8 mouse cellular contexts compared by ENCODE assay signal in genomic region chr13:103919234-103919955, GRCm38 (mm10). TPM values are rescaled to one million over a fixed set of nuclear protein-coding genes. Genes with fewer than 3 reads are reported as not detected.
DNase-seq lines count a peak whose midpoint lies in the region; ATAC-seq and TF ChIP-seq lines count a peak whose summit lies in the region.

No protein-coding gene starts in this region.

- H3K27ac ChIP-seq in bone marrow macrophage, adult 2 months (ENCODE audit: insufficient read depth, low read depth, low read length): peak overlapping the region; percentile 99
- peak overlapping the region; percentile 100 for H3K27ac ChIP-seq in forebrain, embryonic 10.5 days
- H3K27ac ChIP-seq in hindbrain, embryonic 11.5 days (ENCODE audit: low read depth, low read length): peak overlapping the region; percentile 100
- peak overlapping the region; percentile 100 for H3K27ac ChIP-seq in limb, embryonic 11.5 days (replicated peaks; ENCODE audit: low read depth, low read length)
- peak overlapping the region; percentile 100 for H3K27ac ChIP-seq in midbrain, embryonic 11.5 days (ENCODE audit: low read depth, low read length)
- H3K27ac ChIP-seq in stomach, embryonic 15.5 days: peak overlapping the region; percentile 100

- H3K27me3 ChIP-seq in forebrain, embryonic 10.5 days (ENCODE audit: poor library complexity, severe bottlenecking): peaks cover 21% of the 10 kb centered on the region
- no peaks in the 10 kb centered on the region for H3K27me3 ChIP-seq in hindbrain, embryonic 11.5 days (ENCODE audit: control insufficient read depth, insufficient read depth, low read length)
- no peaks in the 10 kb centered on the region for H3K27me3 ChIP-seq in limb, embryonic 11.5 days (ENCODE audit: control insufficient read depth, insufficient read depth, low read length)
- H3K27me3 ChIP-seq in midbrain, embryonic 11.5 days (ENCODE audit: control insufficient read depth, insufficient read depth, low read length): no peaks in the 10 kb centered on the region
- no peaks in the 10 kb centered on the region for H3K27me3 ChIP-seq in stomach, embryonic 15.5 days (replicated peaks)

- WGBS in forebrain, embryonic 10.5 days: under 1% methylated on average over 32 of the region's 32 CpGs
- under 1% methylated on average over 32 of the region's 32 CpGs for WGBS in hindbrain, embryonic 11.5 days
- WGBS in limb, embryonic 11.5 days: under 1% methylated on average over 32 of the region's 32 CpGs
- under 1% methylated on average over 32 of the region's 32 CpGs for WGBS in midbrain, embryonic 11.5 days
- WGBS in stomach, embryonic 15.5 days: under 1% methylated on average over 32 of the region's 32 CpGs

- H3K4me3 ChIP-seq in bone marrow macrophage, adult 2 months (ENCODE audit: insufficient read depth, low read length): peak overlapping the region; percentile 88
- H3K4me3 ChIP-seq in forebrain, embryonic 10.5 days: peak overlapping the region; percentile 93
- peak overlapping the region; percentile 90 for H3K4me3 ChIP-seq in hindbrain, embryonic 11.5 days (ENCODE audit: low read depth, low read length)
- peak overlapping the region; percentile 90 for H3K4me3 ChIP-seq in limb, embryonic 11.5 days (ENCODE audit: low read depth, low read length)
- peak overlapping the region; percentile 94 for H3K4me3 ChIP-seq in midbrain, embryonic 11.5 days (ENCODE audit: low read depth, low read length)
- peak overlapping the region; percentile 86 for H3K4me3 ChIP-seq in stomach, embryonic 15.5 days (replicated peaks)

- H3K4me1 ChIP-seq in bone marrow macrophage, adult 2 months (ENCODE audit: control insufficient read depth, insufficient read depth, low read length): peaks cover 29% of the 10 kb centered on the region
- peaks cover 44% of the 10 kb centered on the region for H3K4me1 ChIP-seq in forebrain, embryonic 10.5 days
- H3K4me1 ChIP-seq in hindbrain, embryonic 11.5 days (replicated peaks; ENCODE audit: control insufficient read depth, insufficient read depth, low read length): peaks cover 2% of the 10 kb centered on the region; the same call in 1 of the 2 replicates
- no peaks in the 10 kb centered on the region for H3K4me1 ChIP-seq in limb, embryonic 11.5 days (ENCODE audit: control insufficient read depth, insufficient read depth, low read length)
- peaks cover 15% of the 10 kb centered on the region for H3K4me1 ChIP-seq in midbrain, embryonic 11.5 days (ENCODE audit: control insufficient read depth, insufficient read depth, low read length)
- peaks cover 16% of the 10 kb centered on the region for H3K4me1 ChIP-seq in stomach, embryonic 15.5 days

- H3K9ac ChIP-seq in hindbrain, embryonic 11.5 days (ENCODE audit: low read depth, low read length): peak overlapping the region; percentile 99
- H3K9ac ChIP-seq in limb, embryonic 11.5 days (ENCODE audit: low read length): peak overlapping the region; percentile 99
- H3K9ac ChIP-seq in midbrain, embryonic 11.5 days (ENCODE audit: low read length): peak overlapping the region; percentile 100
- peak overlapping the region; percentile 100 for H3K9ac ChIP-seq in stomach, embryonic 15.5 days

- TF ChIP-seq CTCF in bone marrow macrophage, adult 2 months (IDR thresholded peaks at IDR 0.05; ENCODE audit: low read depth, low read length): no peak

- H3K9me3 ChIP-seq in forebrain, embryonic 10.5 days: no peaks in the 10 kb centered on the region
- H3K9me3 ChIP-seq in hindbrain, embryonic 11.5 days (ENCODE audit: control insufficient read depth, low read length): no peaks in the 10 kb centered on the region
- H3K9me3 ChIP-seq in limb, embryonic 11.5 days (ENCODE audit: control insufficient read depth, low read length): no peaks in the 10 kb centered on the region
- no peaks in the 10 kb centered on the region for H3K9me3 ChIP-seq in midbrain, embryonic 11.5 days (ENCODE audit: control insufficient read depth, low read length)
- no peaks in the 10 kb centered on the region for H3K9me3 ChIP-seq in stomach, embryonic 15.5 days

- ATAC-seq in frontal cortex, adult (ENCODE audit: low TSS enrichment): no peak
- no peak for ATAC-seq in hindbrain, embryonic 11.5 days (ENCODE audit: low FRiP score)
- ATAC-seq in limb, embryonic 11.5 days (ENCODE audit: insufficient number of reproducible peaks, low FRiP score, low TSS enrichment, low read depth): no peak
- ATAC-seq in midbrain, embryonic 11.5 days (ENCODE audit: low FRiP score): no peak
- no peak for ATAC-seq in stomach, embryonic 15.5 days (ENCODE audit: insufficient read depth, low FRiP score, low read depth)

- no peak for TF ChIP-seq POLR2A in bone marrow macrophage, adult 2 months (IDR thresholded peaks at IDR 0.05; ENCODE audit: borderline replicate concordance, low read depth, low read length)

- peak overlapping the region; percentile 71 for H3K4me2 ChIP-seq in hindbrain, embryonic 11.5 days (replicated peaks; ENCODE audit: low read depth, low read length)
- peak overlapping the region; percentile 84 for H3K4me2 ChIP-seq in limb, embryonic 11.5 days (ENCODE audit: low read depth, severe bottlenecking)
- H3K4me2 ChIP-seq in midbrain, embryonic 11.5 days: peak overlapping the region; percentile 66
- H3K4me2 ChIP-seq in stomach, embryonic 15.5 days: peak overlapping the region; percentile 78

- peak; percentile 14 to 22 for DNase-seq in frontal cortex, postnatal 36 days (ENCODE audit: low spot score in 2 of 2)
- DNase-seq in forebrain, embryonic 10.5 days (ENCODE audit: extremely low spot score, low spot score): peak; percentile 33
- DNase-seq in hindbrain, embryonic 11.5 days (ENCODE audit: low spot score): peak; percentile 47
- DNase-seq in limb, embryonic 11.5 days (ENCODE audit: low spot score): peak; percentile 62
- DNase-seq in midbrain, embryonic 11.5 days (ENCODE audit: low spot score, missing footprints): peak; percentile 95

- peaks cover 5% of the 10 kb centered on the region; the same call in 1 of the 2 replicates for H3K36me3 ChIP-seq in forebrain, embryonic 10.5 days (replicated peaks)
- no peaks in the 10 kb centered on the region for H3K36me3 ChIP-seq in hindbrain, embryonic 11.5 days (ENCODE audit: control insufficient read depth, insufficient read depth, low read length)
- no peaks in the 10 kb centered on the region for H3K36me3 ChIP-seq in limb, embryonic 11.5 days (ENCODE audit: control insufficient read depth, insufficient read depth, low read length)
- no peaks in the 10 kb centered on the region for H3K36me3 ChIP-seq in midbrain, embryonic 11.5 days (ENCODE audit: control insufficient read depth, insufficient read depth, low read length)
- no peaks in the 10 kb centered on the region for H3K36me3 ChIP-seq in stomach, embryonic 15.5 days

RNA-seq across cellular contexts. Expression of gene Erbin, which starts 0.9 kb away (rescaled TPM):
- 77.5 and 87.0 TPM in 2 replicates for polyA plus RNA-seq in bone marrow macrophage, adult 2 months (2012; ENCODE audit: insufficient read depth, insufficient read length, missing spikeins)
- polyA plus RNA-seq in forebrain, embryonic 10.5 days (2016; fragmentation: Nextera tagmentation; extraction: Ambion mirVana): 13.4 and 13.5 TPM in 2 replicates
- 24.2 and 34.0 TPM in 2 replicates for polyA plus RNA-seq in hindbrain, embryonic 11.5 days (2014; fragmentation: Nextera tagmentation; extraction: Ambion mirVana)
- 29.6 and 30.5 TPM in 2 replicates for polyA plus RNA-seq in limb, embryonic 11.5 days (2014; fragmentation: Nextera tagmentation; extraction: Ambion mirVana)
- polyA plus RNA-seq in midbrain, embryonic 11.5 days (2014; fragmentation: Nextera tagmentation; extraction: Ambion mirVana): 27.6 and 28.5 TPM in 2 replicates
- polyA plus RNA-seq in stomach, embryonic 15.5 days (2015; fragmentation: Nextera tagmentation; extraction: Ambion mirVana): 17.9 and 18.5 TPM in 2 replicates

Comparison
In these comparisons a context has a peak if more than half of its experiments do, and no peak if none do; other contexts are left out.
1. DNase-seq: peak in every context shown above with its lines; median percentile 95 in midbrain, embryonic 11.5 days; 62 in limb, embryonic 11.5 days; 47 in hindbrain, embryonic 11.5 days; 33 in forebrain, embryonic 10.5 days; 18 in frontal cortex, postnatal 36 days.